Comparison of ENCODE assay signal across 12 mouse cellular contexts in the genomic region with DNA sequence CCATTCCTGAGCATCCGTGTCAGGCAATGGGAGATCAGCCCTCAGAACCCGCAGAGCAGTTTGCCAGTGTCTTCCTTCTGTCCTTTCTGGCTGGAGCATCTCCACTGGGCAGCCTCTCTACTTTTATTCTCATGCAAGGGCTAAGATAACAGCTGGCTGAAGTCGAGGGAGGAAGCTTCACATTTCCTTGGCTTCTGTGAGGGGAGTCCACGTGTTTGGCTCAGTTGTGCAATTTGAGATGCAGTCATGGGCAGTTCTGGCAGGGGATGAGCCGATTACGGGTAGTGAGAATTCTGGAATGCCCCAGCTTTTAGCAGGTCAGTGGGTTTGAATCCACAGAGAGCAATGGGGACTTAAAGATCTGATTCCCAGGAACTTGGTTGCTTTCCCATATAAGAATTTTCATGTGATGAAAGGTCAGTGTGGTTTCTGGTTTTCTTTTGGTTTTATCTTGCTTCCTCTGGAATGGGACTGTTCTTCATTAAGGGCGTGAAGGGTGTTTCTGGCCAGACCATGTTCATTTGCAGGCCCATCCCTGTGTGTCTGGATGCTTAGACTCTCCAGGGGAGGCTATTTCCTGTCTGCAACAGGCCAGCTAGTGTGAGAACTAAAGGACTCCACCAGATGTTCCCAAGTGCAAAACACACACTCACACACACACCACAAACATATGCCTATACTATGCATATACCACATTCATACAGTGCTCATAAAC. TPM values are rescaled to one million over a fixed set of nuclear protein-coding genes. Genes with fewer than 3 reads are reported as not detected.
A peak's percentile ranks its signal among the peaks of the same experiment; 100 is the strongest.
DNase-seq lines count a peak whose midpoint lies in the region; ATAC-seq and TF ChIP-seq lines count a peak whose summit lies in the region.
"Had no signal": no experiment of that assay in that cellular context is flagged by ENCODE, and none has a peak within 500 bp of the region (broad histone marks: within the 10 kb centered on the region; RNA-seq: fewer than 3 reads in every experiment).

No protein-coding gene starts in this region.

- 76% methylated on average over 7 of the region's 7 CpGs for WGBS in forebrain, embryonic 11.5 days
- 75% methylated on average over 7 of the region's 7 CpGs for WGBS in forebrain, embryonic 10.5 days
- 65% methylated on average over 7 of the region's 7 CpGs for WGBS in lung, embryonic 14.5 days
- WGBS in forebrain, embryonic 12.5 days: 70% methylated on average over 7 of the region's 7 CpGs

- no peak overlapping the region for H3K4me2 ChIP-seq in forebrain, embryonic 11.5 days (ENCODE audit: low read depth, low read length, severe bottlenecking)
- H3K4me2 ChIP-seq in lung, embryonic 14.5 days: no peak overlapping the region
- no peak overlapping the region for H3K4me2 ChIP-seq in forebrain, embryonic 12.5 days

- H3K9ac ChIP-seq in forebrain, embryonic 11.5 days (ENCODE audit: low read length): no peak overlapping the region
- H3K9ac ChIP-seq in lung, embryonic 14.5 days: no peak overlapping the region
- no peak overlapping the region for H3K9ac ChIP-seq in forebrain, embryonic 12.5 days

- peaks cover 74% of the 10 kb centered on the region for H3K9me3 ChIP-seq in forebrain, embryonic 11.5 days (ENCODE audit: control insufficient read depth, low read length)
- H3K9me3 ChIP-seq in forebrain, embryonic 10.5 days: peaks cover 97% of the 10 kb centered on the region
- peaks cover 61% of the 10 kb centered on the region for H3K9me3 ChIP-seq in lung, embryonic 14.5 days (ENCODE audit: low read depth, low read length)
- H3K9me3 ChIP-seq in forebrain, embryonic 12.5 days: peaks cover 86% of the 10 kb centered on the region
- H3K9me3 ChIP-seq: G1E had no signal

- no peaks in the 10 kb centered on the region for H3K4me1 ChIP-seq in forebrain, embryonic 11.5 days (replicated peaks; ENCODE audit: control insufficient read depth, insufficient read depth, low read length)
- no peaks in the 10 kb centered on the region for H3K4me1 ChIP-seq in forebrain, embryonic 10.5 days
- no peaks in the 10 kb centered on the region for H3K4me1 ChIP-seq in lung, embryonic 14.5 days (ENCODE audit: insufficient read depth)
- H3K4me1 ChIP-seq in forebrain, embryonic 12.5 days: no peaks in the 10 kb centered on the region

- no peak overlapping the region for H3K27ac ChIP-seq in forebrain, embryonic 11.5 days (ENCODE audit: low read depth, low read length)
- no peak overlapping the region for H3K27ac ChIP-seq in forebrain, embryonic 10.5 days
- no peak overlapping the region for H3K27ac ChIP-seq in lung, embryonic 14.5 days (ENCODE audit: low read depth)
- no peak overlapping the region for H3K27ac ChIP-seq in forebrain, embryonic 12.5 days
- H3K27ac ChIP-seq: hindbrain, postnatal 0 days had no signal

- H3K27me3 ChIP-seq in forebrain, embryonic 11.5 days (ENCODE audit: control insufficient read depth, insufficient read depth, low read length): no peaks in the 10 kb centered on the region
- H3K27me3 ChIP-seq in forebrain, embryonic 10.5 days (ENCODE audit: poor library complexity, severe bottlenecking): no peaks in the 10 kb centered on the region
- no peaks in the 10 kb centered on the region for H3K27me3 ChIP-seq in lung, embryonic 14.5 days (ENCODE audit: insufficient read depth, low read length)
- H3K27me3 ChIP-seq in forebrain, embryonic 12.5 days: no peaks in the 10 kb centered on the region

- H3K4me3 ChIP-seq in forebrain, embryonic 11.5 days (ENCODE audit: low read depth, low read length): no peak overlapping the region
- H3K4me3 ChIP-seq in forebrain, embryonic 10.5 days: no peak overlapping the region
- no peak overlapping the region for H3K4me3 ChIP-seq in lung, embryonic 14.5 days (ENCODE audit: low read depth, low read length)
- no peak overlapping the region for H3K4me3 ChIP-seq in forebrain, embryonic 12.5 days (replicated peaks)

- no peak for ATAC-seq in forebrain, embryonic 11.5 days (replicated peaks; ENCODE audit: low FRiP score)
- no peak for ATAC-seq in lung, embryonic 14.5 days (ENCODE audit: insufficient read depth)
- ATAC-seq in forebrain, embryonic 12.5 days (ENCODE audit: low FRiP score): no peak
- ATAC-seq: hindbrain, postnatal 0 days had no signal

- TF ChIP-seq CTCF in lung, embryonic 14.5 days (IDR thresholded peaks at IDR 0.05; ENCODE audit: low read depth): no peak

- DNase-seq in forebrain, embryonic 11.5 days (ENCODE audit: low spot score): peak; percentile 53
- no peak for DNase-seq in forebrain, embryonic 10.5 days (ENCODE audit: extremely low spot score, low spot score)
- peak; percentile 65 for DNase-seq in urinary bladder, postnatal 14 days (ENCODE audit: low spot score)
- DNase-seq in urinary bladder, postnatal 10 days (ENCODE audit: low spot score): no peak
- peak; percentile 34 for DNase-seq in lung, embryonic 14.5 days
- DNase-seq in right cerebral cortex, postnatal 25 days: no peak
- no peak for DNase-seq in embryo, embryonic 10 days (ENCODE audit: low spot score)
- DNase-seq: cerebellum, postnatal 25 days; kidney, postnatal 36 days had no signal

- 0 out of 2 replicates have a peak, but pooled peaks cover 2% of the 10 kb centered on the region for H3K36me3 ChIP-seq in forebrain, embryonic 11.5 days (ENCODE audit: control insufficient read depth, insufficient read depth, low read length)
- H3K36me3 ChIP-seq in forebrain, embryonic 10.5 days (replicated peaks): no peaks in the 10 kb centered on the region
- no peaks in the 10 kb centered on the region for H3K36me3 ChIP-seq in lung, embryonic 14.5 days (ENCODE audit: insufficient read depth)
- H3K36me3 ChIP-seq in forebrain, embryonic 12.5 days (replicated peaks): no peaks in the 10 kb centered on the region
- H3K36me3 ChIP-seq: G1E had no signal

RNA-seq across cellular contexts. Expression of gene Smok2a, which starts 8.7 kb away (rescaled TPM):
- polyA plus RNA-seq in forebrain, embryonic 11.5 days (2014; fragmentation: Nextera tagmentation; extraction: Ambion mirVana): not detected in 2 replicates
- polyA plus RNA-seq in forebrain, embryonic 10.5 days (2016; fragmentation: Nextera tagmentation; extraction: Ambion mirVana): not detected in 2 replicates
- not detected in 2 replicates for polyA plus RNA-seq in lung, embryonic 14.5 days (2014; fragmentation: Nextera tagmentation; extraction: Ambion mirVana)
- polyA plus RNA-seq in forebrain, embryonic 12.5 days (2016; fragmentation: Nextera tagmentation; extraction: Ambion mirVana): not detected in 2 replicates
- polyA plus RNA-seq: G1E; hindbrain, postnatal 0 days had no signal

RNA-seq across cellular contexts. Expression of gene Smok2b, which starts 17.8 kb away (rescaled TPM):
- not detected in 2 replicates for polyA plus RNA-seq in forebrain, embryonic 11.5 days (2014; fragmentation: Nextera tagmentation; extraction: Ambion mirVana)
- polyA plus RNA-seq in forebrain, embryonic 10.5 days (2016; fragmentation: Nextera tagmentation; extraction: Ambion mirVana): not detected in 2 replicates
- not detected in 2 replicates for polyA plus RNA-seq in lung, embryonic 14.5 days (2014; fragmentation: Nextera tagmentation; extraction: Ambion mirVana)
- polyA plus RNA-seq in forebrain, embryonic 12.5 days (2016; fragmentation: Nextera tagmentation; extraction: Ambion mirVana): not detected in 2 replicates
- polyA plus RNA-seq: G1E; hindbrain, postnatal 0 days had no signal

Comparison
In these comparisons a context has a peak if more than half of its experiments do, and no peak if none do; other contexts are left out.
1. DNase-seq: peak in forebrain, embryonic 11.5 days (single experiment), urinary bladder, postnatal 14 days (single experiment) and lung, embryonic 14.5 days (single experiment); none in forebrain, embryonic 10.5 days (single experiment), urinary bladder, postnatal 10 days (single experiment), right cerebral cortex, postnatal 25 days (single experiment) and embryo, embryonic 10 days (single experiment).